Mouse (Mus musculus) gastrocnemius, postnatal 10 days (tissue): Measurements from ENCODE around the gene Cdpf1. TPM values are rescaled to one million over a fixed set of nuclear protein-coding genes. Genes with fewer than 3 reads are reported as not detected.
"Not testable (repeated sequence)": the region's sequence is repeated elsewhere in the genome, so short reads cannot be mapped to it uniquely, and the experiment has no call there.

Source experiments
- DNase-seq: peaks from one replicate; pipeline ENCODE4 v3.0.0; 2021; ENCODE audit warnings: mixed read lengths
- total RNA-seq, 2 experiments: library from RNA; stranded (reverse); gene quantifications; 2 replicates each; pipeline ENCODE4 v1.2.3; 2021

Gene Cdpf1
- total RNA-seq, 2 experiments from 2014 or later = 27.5 to 30.7 TPM

DNA sequence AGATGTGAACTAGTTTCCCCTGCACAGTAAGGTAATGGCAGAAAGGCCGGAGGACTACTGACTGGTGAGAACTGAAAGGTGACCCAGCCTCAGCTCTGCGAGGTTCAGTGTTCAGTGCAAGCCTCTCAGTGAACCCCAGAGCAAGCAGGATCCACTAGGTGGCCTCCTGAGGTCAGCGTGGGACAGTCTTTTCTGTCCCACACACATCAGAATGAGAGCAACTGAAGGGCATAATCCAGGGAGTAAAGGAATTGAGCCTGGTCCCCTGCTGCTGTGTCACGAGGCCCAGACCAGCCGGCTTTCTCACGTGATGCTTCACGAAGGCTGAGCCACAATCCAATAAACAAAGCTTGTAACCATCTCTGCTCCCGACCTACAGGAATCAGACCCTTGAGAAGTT is 3.1 kb downstream of the Cdpf1 start:
- no peak for DNase-seq

GRCm38 (mm10) chr15:85808031-85808430 is 3.5 kb downstream of the Cdpf1 start:
- no peak for DNase-seq

- no peak for DNase-seq
These were observed 4.1 kb downstream of the Cdpf1 start for GRCm38 (mm10) chr15:85807404-85807803.

DNA sequence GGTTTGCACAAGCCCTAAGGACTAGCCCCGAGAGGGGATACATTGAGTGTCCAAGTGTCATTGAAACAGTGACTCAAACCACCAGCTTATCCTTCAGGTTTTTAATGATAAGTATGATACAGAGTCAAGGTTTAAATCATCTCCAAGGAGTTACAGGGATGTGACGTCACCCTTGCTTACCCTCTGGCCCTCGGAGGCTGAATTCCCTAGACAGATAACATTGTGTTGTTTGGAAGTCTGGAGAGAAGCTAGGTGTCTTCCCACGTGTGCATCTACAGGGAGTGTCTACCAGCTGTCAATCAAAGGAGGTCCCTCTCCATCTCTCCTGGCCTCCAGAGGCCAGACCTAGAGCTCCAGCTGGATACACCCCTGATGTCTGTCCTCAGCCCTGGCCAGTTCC is 4.6 kb downstream of the Cdpf1 start:
- DNase-seq = no peak

- DNase-seq = no peak
These were observed 8.6 kb downstream of the Cdpf1 start for GRCm38 (mm10) chr15:85802931-85803330.

DNA sequence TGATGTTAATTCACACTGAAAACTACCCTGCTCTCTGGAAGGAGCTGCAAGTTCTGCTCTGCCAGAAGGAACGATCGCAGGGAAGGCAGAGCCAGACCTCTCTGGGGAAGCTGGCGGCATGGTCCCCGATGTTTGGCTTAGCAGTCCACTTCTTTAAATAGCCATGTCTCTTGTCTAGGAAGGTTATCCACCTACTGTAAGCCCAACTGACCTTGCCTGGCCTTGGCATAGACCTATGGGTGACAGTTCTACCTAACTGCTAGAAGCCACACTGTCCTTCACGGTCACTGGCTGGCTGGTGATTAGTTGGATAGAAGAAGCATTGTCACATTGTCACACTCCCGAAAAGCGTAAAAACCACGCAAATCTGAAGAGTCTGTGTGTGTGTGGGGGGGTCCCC is 12.8 kb downstream of the Cdpf1 start:
- DNase-seq = no peak

- DNase-seq = no peak
These were observed 16.0 kb downstream of the Cdpf1 start for GRCm38 (mm10) chr15:85795516-85795915.

DNA sequence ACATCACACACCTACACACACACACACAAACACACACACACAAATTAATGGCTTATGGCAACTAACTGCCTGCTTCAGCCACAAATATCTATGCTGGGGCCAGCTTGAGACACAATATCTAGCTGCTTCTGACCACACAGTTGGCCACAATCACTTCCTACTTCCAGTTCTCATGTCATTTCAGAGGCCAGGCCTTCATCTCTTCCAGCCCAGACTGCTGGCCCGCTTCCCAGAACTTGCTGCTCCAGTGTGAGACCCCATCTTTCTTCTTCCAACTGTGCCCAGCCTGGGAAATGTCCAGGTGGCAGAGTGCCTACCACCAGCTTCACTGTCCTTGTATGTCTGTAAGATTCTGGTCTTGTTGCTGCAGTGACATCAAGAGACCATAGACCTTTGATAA is 18.7 kb downstream of the Cdpf1 start:
- DNase-seq = peak; percentile 59

DNA sequence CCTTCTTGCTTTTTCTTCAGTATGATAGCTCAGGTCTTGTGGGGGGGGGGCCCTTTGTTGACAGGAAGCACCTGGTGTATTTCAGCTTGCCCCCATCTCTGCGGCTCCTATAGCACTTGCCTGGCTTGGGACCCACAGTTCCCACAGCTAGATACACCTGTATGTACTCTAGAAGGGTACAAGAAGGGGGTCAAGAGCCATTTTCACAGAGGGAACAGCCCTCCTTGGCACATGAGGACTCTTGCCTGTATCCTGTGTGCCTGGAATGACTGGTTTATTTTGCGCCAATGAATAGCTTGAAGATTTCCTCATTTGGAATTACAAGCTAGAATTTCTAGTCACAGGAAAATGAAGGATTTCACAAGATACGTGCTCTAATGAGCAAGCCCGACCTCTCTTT is 20.0 kb downstream of the Cdpf1 start:
- DNase-seq = no peak

DNA sequence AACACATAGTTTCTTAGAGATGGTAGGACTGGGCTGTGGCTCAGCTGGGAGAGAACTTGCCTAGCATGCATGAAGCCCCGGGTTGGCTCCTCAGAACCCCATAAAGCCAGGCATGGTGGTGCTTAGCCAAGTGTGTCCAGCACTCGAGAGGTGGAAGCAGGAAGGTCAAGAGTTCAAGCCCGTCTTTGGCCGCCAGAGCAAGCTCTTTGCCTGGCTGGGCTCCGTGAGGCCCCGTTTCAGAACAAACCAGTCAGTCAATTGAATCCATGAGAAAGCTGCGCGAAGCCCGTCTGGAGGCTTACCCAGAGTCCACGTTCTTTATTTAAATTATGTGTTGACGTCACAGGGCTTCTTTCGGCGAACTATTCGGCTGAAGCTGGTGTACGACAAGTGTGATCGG is 22.9 kb downstream of the Cdpf1 start:
- DNase-seq = no peak

- DNase-seq = no peak
These were observed 23.4 kb downstream of the Cdpf1 start for GRCm38 (mm10) chr15:85788051-85788450.

GRCm38 (mm10) chr15:85787482-85787881 is 24.0 kb downstream of the Cdpf1 start:
- no peak for DNase-seq

DNA sequence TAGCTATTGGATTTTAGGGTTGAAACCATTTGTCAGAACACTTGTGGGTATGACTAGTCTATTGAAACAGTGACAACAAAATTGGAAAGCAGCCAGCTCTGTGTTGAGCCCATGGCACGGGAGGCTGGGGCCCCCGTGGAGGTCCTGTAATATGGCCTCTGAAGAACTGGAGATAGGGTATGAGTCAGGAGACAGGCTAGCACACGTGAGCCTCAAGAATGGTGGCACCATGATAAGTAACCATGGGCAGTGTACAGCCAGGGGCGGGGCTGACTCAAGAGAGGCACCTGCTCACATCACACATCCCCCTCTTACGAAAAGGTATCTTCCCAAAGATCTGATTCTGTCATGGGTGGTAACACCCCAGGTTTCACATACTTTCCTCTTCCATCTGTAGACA is 24.8 kb downstream of the Cdpf1 start:
- no peak for DNase-seq

- no peak for DNase-seq
These were observed 27.2 kb downstream of the Cdpf1 start for GRCm38 (mm10) chr15:85784341-85784740.

GRCm38 (mm10) chr15:85783146-85783545 is 28.4 kb downstream of the Cdpf1 start:
- DNase-seq = no peak

DNA sequence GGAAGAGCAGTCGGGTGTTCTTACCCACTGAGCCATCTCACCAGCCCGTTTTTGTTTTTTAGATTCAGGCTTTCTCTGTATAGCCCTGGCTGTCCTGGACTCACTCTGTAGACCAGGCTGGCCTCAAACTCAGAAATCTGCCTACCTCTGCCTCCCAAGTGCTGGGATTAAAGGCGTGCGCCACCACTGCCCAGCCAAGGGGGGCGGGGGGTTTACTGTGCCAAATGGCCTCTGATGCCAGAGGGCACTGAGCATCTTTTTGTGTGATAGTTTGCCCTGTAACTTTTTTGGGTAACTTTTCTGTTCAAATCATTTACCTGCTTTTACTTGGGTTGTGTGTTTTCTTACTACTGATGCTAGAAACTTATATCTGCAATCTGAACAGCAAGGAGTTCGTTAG is 32.6 kb downstream of the Cdpf1 start:
- not testable (repeated sequence) for DNase-seq

DNA sequence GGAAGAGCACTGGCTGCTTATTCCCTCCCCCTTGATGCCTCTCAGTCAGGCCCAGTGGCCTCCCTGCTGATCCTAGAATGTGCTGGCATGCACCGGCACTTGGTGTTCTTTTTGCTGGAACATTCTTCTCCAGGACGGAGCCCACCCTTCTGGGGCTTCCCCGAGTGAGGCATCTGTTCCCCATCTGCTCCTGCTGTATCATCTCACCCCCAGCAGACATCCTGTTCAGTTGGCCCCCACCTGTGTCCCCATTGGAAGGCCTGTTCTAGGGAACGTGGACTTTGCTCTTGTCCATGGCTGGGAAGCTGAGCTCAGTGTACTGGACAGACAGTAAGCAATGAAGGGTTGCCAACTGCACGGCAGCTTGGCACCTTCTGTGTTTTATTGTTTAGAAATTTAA is 34.7 kb downstream of the Cdpf1 start:
- no peak for DNase-seq

- no peak for DNase-seq
These were observed 35.3 kb downstream of the Cdpf1 start for GRCm38 (mm10) chr15:85776241-85776640.

GRCm38 (mm10) chr15:85775001-85775400 is 36.5 kb downstream of the Cdpf1 start:
- DNase-seq = no peak

DNA sequence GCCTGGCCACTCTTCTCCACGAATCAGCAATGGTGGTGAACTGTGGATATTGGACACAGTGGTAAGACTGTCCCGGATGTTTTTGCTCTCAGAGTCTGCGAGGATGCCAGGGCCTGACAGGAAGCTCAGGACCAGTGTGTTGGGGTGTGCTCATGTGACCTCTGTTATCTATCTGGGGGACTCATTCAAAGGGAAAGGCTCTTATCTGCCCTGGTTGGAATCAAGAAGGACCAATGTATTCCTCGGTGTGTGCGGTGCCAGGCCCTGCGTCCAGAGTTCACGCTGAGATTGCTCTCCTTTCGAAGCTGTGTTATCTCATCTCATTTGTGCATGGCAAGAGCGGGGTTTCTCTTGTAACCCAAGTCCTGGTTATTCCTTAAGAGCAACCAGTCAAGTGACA is 37.1 kb downstream of the Cdpf1 start:
- no peak for DNase-seq

GRCm38 (mm10) chr15:85772146-85772740 is 39.3 kb downstream of the Cdpf1 start:
- no peak for DNase-seq

DNA sequence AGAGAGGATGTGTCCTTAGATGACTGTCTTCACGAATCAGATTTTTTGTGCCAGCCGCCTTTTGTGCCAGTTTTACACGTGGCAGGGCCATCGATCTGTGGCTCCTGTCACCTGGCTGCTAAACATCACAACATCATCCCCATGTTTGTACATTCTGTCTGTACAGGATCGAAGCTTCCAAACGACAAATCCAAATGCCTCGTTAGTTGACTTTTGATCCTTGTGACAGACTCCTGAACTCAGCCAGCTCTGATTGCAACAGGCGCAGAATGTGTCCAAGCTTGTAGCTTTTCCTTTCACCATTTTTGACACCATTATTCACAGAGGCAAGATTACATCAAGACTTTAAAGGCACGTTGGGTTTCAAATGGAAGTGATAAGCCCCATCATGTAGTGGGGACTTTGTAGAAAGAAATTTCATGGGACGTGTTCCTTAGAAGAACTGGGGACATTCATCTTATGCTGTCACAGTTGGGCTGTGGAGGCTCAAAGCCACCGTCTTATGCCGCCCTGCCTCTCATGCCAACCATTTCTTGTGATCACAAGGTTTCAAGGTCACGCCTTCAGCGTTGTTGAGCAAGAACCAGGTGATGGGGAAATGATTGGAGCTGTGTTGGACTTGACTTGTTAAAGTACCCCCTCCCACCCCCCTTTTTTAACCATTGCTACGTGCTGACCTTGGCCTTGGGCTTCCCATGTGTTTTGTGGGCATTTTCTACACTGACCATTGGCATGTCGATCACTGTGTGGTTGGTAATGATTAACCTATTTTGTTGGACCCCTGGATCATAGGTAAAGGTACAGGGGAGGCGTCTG is 40.0 kb downstream of the Cdpf1 start:
- DNase-seq = no peak

DNA sequence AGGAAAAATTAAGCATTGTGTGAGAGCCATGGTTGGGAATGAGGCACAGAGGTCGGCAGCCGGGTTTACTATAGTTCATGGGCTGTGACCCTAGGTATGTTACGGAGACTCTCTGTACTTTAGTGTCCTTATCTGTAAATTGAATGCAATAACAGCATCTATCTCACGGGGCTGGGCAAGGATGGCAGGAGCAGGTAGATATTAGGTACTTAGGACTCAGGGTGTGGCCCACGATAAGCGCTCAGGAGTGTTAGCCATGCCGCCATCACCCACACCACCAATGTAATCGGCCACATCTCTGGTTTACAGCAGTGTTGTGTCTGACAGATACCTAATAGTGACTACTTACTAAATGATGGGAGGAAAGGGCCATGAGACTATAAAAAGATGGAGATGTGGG is 42.5 kb downstream of the Cdpf1 start:
- DNase-seq = no peak

DNA sequence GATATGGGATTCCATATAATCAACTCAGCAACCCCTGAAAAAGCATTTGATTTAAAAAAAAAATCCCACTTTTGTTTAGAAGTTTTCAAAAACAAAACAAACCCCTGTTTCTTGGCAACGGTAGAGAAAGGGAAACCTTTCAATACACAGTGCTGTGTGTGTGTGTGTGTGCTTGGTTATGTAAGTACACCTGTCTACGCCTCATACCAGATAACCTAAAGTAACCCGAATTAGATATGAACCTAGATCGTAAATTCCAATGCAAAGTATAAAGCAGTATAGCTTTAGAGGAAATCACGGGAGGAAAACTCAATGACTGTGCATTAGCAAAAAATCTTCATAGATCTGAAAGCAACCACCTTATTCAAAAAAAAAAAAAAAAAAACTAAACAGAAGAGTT is 44.8 kb downstream of the Cdpf1 start:
- no peak for DNase-seq
